Mouse (Mus musculus) CD4-positive, CD25-positive, alpha-beta regulatory T cell (primary cell): ENCODE measurements around the gene Crebl2. TPM values are rescaled to one million over a fixed set of nuclear protein-coding genes. Genes with fewer than 3 reads are reported as not detected.

ENCODE experiments used
- polyA plus RNA-seq: library from polyadenylated mRNA; unstranded; fragments of 100-300 nt; shearing (Covaris generic); gene quantifications from one replicate; pipeline ENCODE4 v1.2.1, GENCODE M21; 2017

Gene Crebl2
- 27.0 TPM for polyA plus RNA-seq

DNA sequence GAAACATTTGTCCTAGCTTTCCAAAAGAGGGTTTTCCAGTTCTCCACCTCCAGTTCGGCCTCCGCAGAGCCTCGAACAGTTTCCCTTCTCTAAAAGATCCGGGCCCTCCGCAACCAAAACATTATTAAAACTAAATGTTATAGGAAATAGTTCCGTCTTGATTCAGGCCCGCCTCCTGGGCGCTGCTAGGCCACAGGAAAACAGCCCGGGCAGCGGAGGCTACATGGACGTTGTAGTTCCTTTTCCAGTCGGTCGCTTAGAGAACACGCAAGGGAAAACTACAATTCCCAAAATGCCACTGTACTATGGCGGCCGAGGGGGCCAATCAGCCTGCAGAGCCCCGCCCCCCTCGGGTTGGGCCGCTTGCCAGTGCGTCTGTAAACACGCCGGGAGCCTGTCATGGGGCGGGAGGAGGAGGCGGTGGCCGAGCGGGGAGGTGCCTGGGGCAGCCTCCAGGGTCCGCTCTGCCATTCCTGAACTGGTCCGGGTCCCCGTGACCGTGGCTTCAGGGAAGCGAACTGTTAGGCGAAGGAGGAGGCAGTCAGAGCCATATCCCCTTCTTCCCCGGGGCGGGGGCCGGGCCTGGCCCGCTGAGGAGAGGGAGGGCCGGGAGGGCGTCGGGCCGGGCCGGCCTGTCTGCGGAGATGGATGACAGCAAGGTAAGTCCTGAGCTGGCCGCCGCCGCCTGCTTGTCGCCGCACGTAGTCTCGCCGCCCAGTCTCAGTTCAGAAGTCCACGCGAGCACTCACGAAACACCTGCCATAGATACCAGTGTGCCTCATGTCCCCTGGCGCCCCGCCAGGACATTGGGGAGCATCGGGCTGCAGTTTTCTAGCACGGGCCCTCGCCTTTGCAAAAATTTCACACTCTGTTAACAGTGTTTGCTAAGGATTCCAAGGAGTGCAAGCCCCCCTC is at the start of gene Crebl2:
Gene Crebl2 (plus strand): TSS at position 369 of the 915 bp plus-strand sequence.

DNA sequence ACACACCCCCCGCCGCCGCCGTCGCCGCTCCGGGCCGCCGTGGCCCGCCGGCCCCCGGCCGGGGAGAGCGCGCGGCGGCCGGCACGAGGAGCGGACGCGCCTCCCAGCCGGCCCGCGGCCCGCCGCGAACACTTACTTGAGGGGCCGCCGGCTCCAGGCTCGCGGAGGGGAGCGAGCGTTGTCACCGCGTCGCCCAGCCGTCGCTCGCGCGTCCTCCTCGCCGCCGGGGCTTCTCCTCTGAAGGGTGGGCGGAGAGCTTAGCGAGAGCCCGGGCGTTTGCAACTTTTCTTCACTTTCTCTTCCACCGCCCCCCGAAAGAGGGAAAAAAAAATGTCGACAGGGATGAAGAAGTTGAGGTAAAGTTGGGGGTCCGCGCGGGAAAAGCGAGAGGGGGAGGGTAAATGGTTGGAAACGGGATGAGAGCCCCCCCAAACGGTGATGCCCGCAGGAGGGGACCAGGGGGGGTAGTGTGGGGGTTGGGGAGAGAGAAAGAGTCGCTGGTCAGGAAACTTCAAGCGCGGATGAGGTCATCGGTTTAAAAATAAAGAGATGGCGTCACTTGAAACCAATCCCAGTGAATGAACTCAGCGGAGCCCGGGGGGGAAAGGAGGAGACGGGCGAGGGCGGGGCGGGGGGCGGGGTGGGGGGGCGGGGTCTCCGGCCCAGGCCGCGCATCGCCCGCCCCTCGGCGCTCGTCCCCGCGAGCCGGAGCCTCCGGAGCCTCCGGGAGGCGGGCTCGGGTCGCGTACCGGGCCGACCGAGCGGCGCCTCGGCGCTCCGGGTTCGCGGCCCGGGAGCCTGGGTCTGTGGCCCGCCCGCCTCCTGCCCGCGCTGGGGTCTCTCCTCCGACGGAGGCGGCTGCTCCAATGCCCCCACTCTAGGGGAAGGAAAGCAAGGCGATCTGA is 37.6 kb upstream of the Crebl2 start, which contains the start of gene Dusp16:
Gene Dusp16 (minus strand): TSS at position 485 of the 905 bp plus-strand sequence.

GRCm38 (mm10) chr6:134898095-134898965 is 68.4 kb downstream of the Crebl2 start, which contains the start of gene Gpr19:
Gene Gpr19 (minus strand): TSS chr6:134898578.

Other genes starting within 250 kb of the Crebl2 start
- 5.1 TPM for gene Mansc1, start 197.7 kb upstream of the Crebl2 start, polyA plus RNA-seq
- 26.6 TPM for gene Borcs5, start 190.6 kb upstream of the Crebl2 start, polyA plus RNA-seq
- gene Dusp16, start 37.5 kb upstream of the Crebl2 start, polyA plus RNA-seq: 1.4 TPM
- 9.1 TPM for gene Gpr19, start 68.4 kb downstream of the Crebl2 start, polyA plus RNA-seq
- gene Cdkn1b, start 90.2 kb downstream of the Crebl2 start, polyA plus RNA-seq: 34.1 TPM
- gene Apold1, start 151.6 kb downstream of the Crebl2 start, polyA plus RNA-seq: 0.28 TPM
- gene Ddx47, start 181.5 kb downstream of the Crebl2 start, polyA plus RNA-seq: 146 TPM
- gene Gprc5a, start 235.5 kb downstream of the Crebl2 start, polyA plus RNA-seq: 0.34 TPM